Mouse (Mus musculus) heart, embryonic 11.5 days (tissue): Measurements from ENCODE around the gene Peg10. TPM values are rescaled to one million over a fixed set of nuclear protein-coding genes. Genes with fewer than 3 reads are reported as not detected.
A peak's percentile ranks its signal among the peaks of the same experiment; 100 is the strongest.
"Not testable (repeated sequence)": the region's sequence is repeated elsewhere in the genome, so short reads cannot be mapped to it uniquely, and the experiment has no call there.

ENCODE experiments used
- ATAC-seq: fragments of 200-750 bp; cut with Nextera tagmentation; replicated peaks from 2 replicates; pipeline ENCODE4 v1.8.0; 2017; ENCODE audit warnings: moderate library complexity; ENCODE audit not compliant: insufficient number of reproducible peaks, low FRiP score, low TSS enrichment
- H3K27ac ChIP-seq: fragments of 300-500 bp; sonication (generic); 2 replicates; pipeline ENCODE4 v1.5.1; 2014; ENCODE audit warnings: mild to moderate bottlenecking, low read depth, low read length
- H3K27me3 ChIP-seq: fragments of 300-500 bp; sonication (generic); 2 replicates; pipeline ENCODE4 v1.6.1; 2014; ENCODE audit warnings: mild to moderate bottlenecking, low read length, mixed read lengths; ENCODE audit not compliant: control insufficient read depth, insufficient read depth
- H3K36me3 ChIP-seq: fragments of 300-500 bp; sonication (generic); 2 replicates; pipeline ENCODE4 v1.6.1; 2014; ENCODE audit warnings: mild to moderate bottlenecking, low read length, moderate library complexity, mixed read lengths; ENCODE audit not compliant: control insufficient read depth, insufficient read depth
- H3K4me1 ChIP-seq: fragments of 300-500 bp; sonication (generic); 2 replicates; pipeline ENCODE4 v1.6.1; 2014; ENCODE audit warnings: low read length; ENCODE audit not compliant: control insufficient read depth, insufficient read depth
- H3K4me2 ChIP-seq: fragments of 300-500 bp; sonication (generic); 2 replicates; pipeline ENCODE4 v1.6.1; 2014; ENCODE audit warnings: mild to moderate bottlenecking, moderate library complexity
- H3K4me3 ChIP-seq: fragments of 300-500 bp; sonication (generic); 2 replicates; pipeline ENCODE4 v1.5.1; 2014; ENCODE audit warnings: low read depth, low read length
- H3K9ac ChIP-seq: fragments of 300-500 bp; sonication (generic); 2 replicates; pipeline ENCODE4 v1.6.1; 2014; ENCODE audit warnings: mild to moderate bottlenecking, low read depth, low read length, moderate library complexity
- H3K9me3 ChIP-seq: fragments of 300-500 bp; sonication (generic); replicated peaks from 2 replicates; pipeline ENCODE4 v1.6.1; 2016; ENCODE audit warnings: low read length; ENCODE audit not compliant: control insufficient read depth
- WGBS: fragments of 180-500 bp; shearing (Covaris S2); extraction: QIAGEN DNeasy Blood & Tissue Kit; methylation state at CpG from one replicate; pipeline ENCODE4 v1.1.7; 2014; ENCODE audit not compliant: insufficient replicate concordance; 5-methylcytosine and 5-hydroxymethylcytosine counted together
- polyA plus RNA-seq: library from polyadenylated mRNA; unstranded; fragments of >200 nt; fragmentation: Nextera tagmentation; extraction: Ambion mirVana; gene quantifications from 2 replicates; pipeline ENCODE4 v1.2.1, GENCODE M21; 2014

Gene Peg10
- polyA plus RNA-seq, 1 experiment from 2014 or later = 11.6 TPM

DNA sequence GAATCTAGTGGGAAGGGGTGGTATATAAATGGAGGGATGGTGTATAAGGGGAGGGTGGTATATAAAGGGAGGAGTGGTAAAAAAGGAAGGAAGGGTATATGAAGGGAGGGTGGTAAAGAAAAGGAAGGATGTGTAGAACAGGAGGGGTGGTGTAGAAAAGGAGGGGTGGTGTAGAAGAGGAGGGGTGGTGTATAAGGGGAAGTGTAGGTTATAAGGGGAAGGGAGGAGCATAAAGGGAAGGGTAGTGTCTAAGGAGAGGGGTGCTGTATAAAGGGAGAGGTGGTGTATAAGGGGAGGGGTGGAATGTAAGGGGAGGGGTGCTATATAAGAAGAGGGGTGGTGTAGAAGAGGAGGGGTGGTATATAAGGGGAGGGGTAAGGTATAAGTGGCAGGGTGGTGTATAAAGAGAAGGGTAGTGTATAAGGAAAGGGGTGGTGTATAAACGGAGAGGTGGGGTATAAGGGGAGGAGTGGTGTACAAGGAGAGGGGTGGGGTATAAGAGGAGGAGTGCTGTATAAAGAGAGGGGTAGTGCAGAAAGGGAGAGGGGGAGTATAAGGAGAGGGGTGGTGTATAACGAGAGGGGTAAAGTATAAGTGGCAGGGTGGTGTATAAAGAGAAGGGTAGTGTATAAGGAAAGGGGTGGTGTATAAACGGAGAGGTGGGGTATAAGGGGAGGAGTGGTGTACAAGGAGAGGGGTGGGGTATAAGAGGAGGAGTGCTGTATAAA, 14.5 kb downstream of the Peg10 start:
- not testable (repeated sequence) for H3K4me3 ChIP-seq, H3K4me1 ChIP-seq, H3K27me3 ChIP-seq, H3K9me3 ChIP-seq, H3K36me3 ChIP-seq, H3K27ac ChIP-seq, ATAC-seq, H3K4me2 ChIP-seq, H3K9ac ChIP-seq
- 43% methylated on average over 3 of the region's 3 CpGs for WGBS

DNA sequence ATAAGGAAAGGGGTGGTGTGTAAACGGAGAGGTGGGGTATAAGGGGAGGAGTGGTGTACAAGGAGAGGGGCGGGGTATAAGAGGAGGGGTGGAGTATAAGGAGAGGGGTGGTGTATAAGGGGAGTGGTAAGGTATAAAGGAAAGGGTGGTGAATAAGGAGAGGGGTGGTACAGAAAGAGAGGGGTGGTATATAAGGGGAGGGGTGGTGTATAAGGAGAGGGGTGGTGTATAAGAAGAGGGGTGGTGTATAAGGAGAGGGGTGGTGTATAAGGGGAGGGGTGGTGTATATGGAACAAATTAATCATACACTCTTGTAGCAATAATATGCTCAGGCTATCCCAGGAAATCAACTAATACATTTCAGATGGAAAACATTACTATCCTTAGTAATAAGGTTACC, 15.1 kb downstream of the Peg10 start:
- 37% methylated on average over 2 of the region's 2 CpGs for WGBS
- Histone ChIP-seq H3K4me3 (no peak overlapping the region), H3K4me2 (no peak overlapping the region), H3K9ac (no peak overlapping the region), H3K27ac (no peak overlapping the region), H3K4me1 (no peaks in the 10 kb centered on the region), H3K36me3 (no peaks in the 10 kb centered on the region), H3K9me3 (no peaks in the 10 kb centered on the region), H3K27me3 (no peaks in the 10 kb centered on the region)
- peak; percentile 100 for ATAC-seq

DNA sequence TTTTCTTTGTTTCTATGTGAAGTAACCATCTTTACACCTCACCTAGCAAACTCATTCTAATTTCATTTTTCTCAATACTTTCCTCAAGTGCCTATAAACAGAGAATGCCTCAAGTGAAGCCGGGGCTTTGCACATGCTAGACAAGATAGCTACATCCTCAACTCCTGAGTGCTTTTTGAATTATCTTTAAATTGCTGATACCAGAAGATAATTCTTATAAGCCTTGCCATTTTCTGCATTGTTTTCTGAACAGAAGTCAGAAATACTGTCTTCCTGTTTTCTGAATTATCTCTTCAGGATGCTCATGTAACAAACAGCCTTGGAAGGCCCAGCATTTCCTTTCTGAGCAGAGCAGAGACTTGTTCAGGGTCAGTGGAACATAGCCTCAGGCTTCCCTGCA, 49.2 kb downstream of the Peg10 start:
- Histone ChIP-seq H3K36me3 (no peaks in the 10 kb centered on the region), H3K4me3 (no peak overlapping the region), H3K9me3 (no peaks in the 10 kb centered on the region), H3K4me2 (no peak overlapping the region), H3K27me3 (no peaks in the 10 kb centered on the region), H3K9ac (no peak overlapping the region), H3K27ac (no peak overlapping the region), H3K4me1 (no peaks in the 10 kb centered on the region)
- no peak for ATAC-seq
- 55% methylated on average over 1 of the region's 1 CpGs for WGBS

DNA sequence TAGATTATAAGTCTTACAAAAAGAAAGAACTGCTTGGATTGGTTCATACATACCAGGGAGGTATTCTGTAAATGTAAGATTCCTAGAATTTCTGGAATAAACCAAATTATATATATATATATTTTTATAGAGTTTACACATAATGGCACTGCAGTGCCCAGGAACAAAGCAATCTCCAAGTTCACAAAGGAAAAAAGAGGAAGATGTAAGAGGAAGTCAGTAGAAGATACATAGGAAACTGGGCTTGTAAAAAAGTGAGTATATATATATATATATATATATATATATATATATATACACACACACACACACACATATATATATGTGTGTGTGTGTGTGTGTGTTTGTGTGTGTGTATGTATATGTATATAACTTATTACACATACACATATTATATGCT, 50.2 kb downstream of the Peg10 start:
- not testable (repeated sequence) for H3K27me3 ChIP-seq, H3K36me3 ChIP-seq, H3K9ac ChIP-seq, H3K4me1 ChIP-seq, ATAC-seq, H3K4me2 ChIP-seq, H3K4me3 ChIP-seq, H3K27ac ChIP-seq, H3K9me3 ChIP-seq

DNA sequence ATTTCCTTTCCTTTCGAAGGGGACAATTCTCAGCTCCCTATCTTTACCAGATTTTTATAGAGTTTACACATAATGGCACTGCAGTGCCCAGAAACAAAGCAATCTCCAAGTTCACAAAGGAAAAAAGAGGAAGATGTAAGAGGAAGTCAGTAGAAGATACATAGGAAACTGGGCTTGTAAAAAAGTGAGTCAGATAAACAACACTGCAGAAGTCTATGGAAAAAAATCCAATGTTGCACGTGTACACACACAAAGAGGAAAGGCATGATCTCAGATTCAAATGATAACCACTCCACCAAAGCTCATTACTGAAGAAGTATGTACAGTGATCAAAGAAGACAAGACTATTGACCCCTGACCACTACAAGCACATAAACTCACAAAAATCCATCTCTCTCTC, 51.3 kb downstream of the Peg10 start:
- Histone ChIP-seq H3K27ac (0 out of 2 replicates have a peak overlapping the region, but pooled peaks have one; percentile 24), H3K9me3 (no peaks in the 10 kb centered on the region), H3K4me2 (no peak overlapping the region), H3K9ac (no peak overlapping the region), H3K36me3 (no peaks in the 10 kb centered on the region), H3K27me3 (no peaks in the 10 kb centered on the region), H3K4me1 (no peaks in the 10 kb centered on the region), H3K4me3 (no peak overlapping the region)
- no peak for ATAC-seq
- 57% methylated on average over 2 of the region's 2 CpGs for WGBS

DNA sequence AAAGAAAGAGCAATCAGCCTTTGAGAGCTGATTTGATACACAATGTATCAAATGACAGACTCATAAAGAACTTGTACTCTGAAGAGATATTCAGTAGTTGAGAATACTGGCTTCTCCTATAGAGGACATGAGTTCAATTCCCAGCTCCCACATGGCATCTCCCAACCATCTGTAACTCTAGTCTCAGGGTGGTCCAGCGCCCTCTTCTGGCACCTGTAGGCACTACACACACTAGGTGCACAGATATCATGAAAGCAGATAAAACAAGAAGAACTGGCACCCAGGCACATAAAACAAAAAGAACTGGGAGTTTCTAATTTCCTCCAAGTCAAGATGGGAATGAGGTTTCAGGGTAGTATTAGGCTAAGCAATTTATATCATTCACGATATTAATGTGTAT, 52.3 kb downstream of the Peg10 start:
- no peaks in the 10 kb centered on the region for H3K27me3 ChIP-seq
- no peak overlapping the region for H3K4me2 ChIP-seq
- no peak overlapping the region for H3K9ac ChIP-seq
- no peaks in the 10 kb centered on the region for H3K36me3 ChIP-seq
- H3K27ac ChIP-seq = no peak overlapping the region
- WGBS = 65% methylated on average over 2 of the region's 2 CpGs
- no peaks in the 10 kb centered on the region for H3K9me3 ChIP-seq
- no peak overlapping the region for H3K4me3 ChIP-seq
- ATAC-seq = no peak
- H3K4me1 ChIP-seq = no peaks in the 10 kb centered on the region

DNA sequence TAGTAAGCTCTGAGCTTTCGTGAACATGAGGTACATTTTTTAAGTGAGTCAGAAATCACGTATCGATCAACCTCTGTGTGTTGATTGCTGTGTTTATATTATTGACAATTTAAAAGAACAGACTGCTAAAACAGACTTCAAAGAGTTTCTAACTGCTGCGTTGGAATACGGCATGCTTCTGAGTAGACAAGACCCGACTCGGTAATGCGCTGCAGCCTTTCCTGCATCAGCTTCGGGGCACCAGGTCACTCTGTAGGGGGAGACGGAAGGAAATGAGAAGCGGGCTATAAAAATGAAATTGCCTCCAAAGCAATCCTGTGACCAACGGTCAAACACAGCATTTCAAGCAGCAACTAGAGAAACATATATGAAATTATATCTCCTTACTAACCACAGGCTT, 59.9 kb downstream of the Peg10 start:
- H3K4me2 ChIP-seq = no peak overlapping the region
- no peaks in the 10 kb centered on the region for H3K27me3 ChIP-seq
- no peak overlapping the region for H3K27ac ChIP-seq
- no peak overlapping the region for H3K9ac ChIP-seq
- H3K9me3 ChIP-seq = no peaks in the 10 kb centered on the region
- no peak overlapping the region for H3K4me3 ChIP-seq
- H3K4me1 ChIP-seq = no peaks in the 10 kb centered on the region
- no peak for ATAC-seq
- no peaks in the 10 kb centered on the region for H3K36me3 ChIP-seq
- 72% methylated on average over 12 of the region's 12 CpGs for WGBS

Other genes with a start within 250 kb of the Peg10 start
- 113 and 141 TPM in 2 replicates for gene Col1a2, start 242.5 kb upstream of the Peg10 start, polyA plus RNA-seq
- gene Casd1, start 146.5 kb upstream of the Peg10 start, polyA plus RNA-seq = 30.2 and 37.2 TPM in 2 replicates
- gene Sgce, start 99 bp upstream of the Peg10 start, polyA plus RNA-seq = 52.7 and 56.2 TPM in 2 replicates
- 16.1 and 25.0 TPM in 2 replicates for gene Ppp1r9a, start 155.6 kb downstream of the Peg10 start, polyA plus RNA-seq